Mouse (Mus musculus) liver, embryonic 13.5 days (tissue): ENCODE measurements at regions not wholly inside any gene's neighbourhood (a gene's known extent, or its start where the extent isn't known, plus 50 kb on each side); places are given as distances from the start of the nearest gene placed in this dataset.

Source experiments
- ATAC-seq: fragments of 200-750 bp; cut with Nextera tagmentation; 2 replicates; pipeline ENCODE4 v1.8.0; 2017; ENCODE audit warnings: low read depth, mild to moderate bottlenecking, moderate number of reproducible peaks, moderate library complexity
- DNase-seq: peaks from one replicate; pipeline ENCODE4 v3.0.0; 2022
- H3K27ac ChIP-seq: fragments of 300-500 bp; sonication (generic); 2 replicates; pipeline ENCODE4 v1.5.1; 2015; ENCODE audit warnings: moderate library complexity, mild to moderate bottlenecking, inconsistent platforms
- H3K27me3 ChIP-seq: fragments of 300-500 bp; sonication (generic); 2 replicates; pipeline ENCODE4 v1.6.1; 2015; ENCODE audit warnings: mild to moderate bottlenecking, inconsistent platforms
- H3K36me3 ChIP-seq: fragments of 300-500 bp; sonication (generic); 2 replicates; pipeline ENCODE4 v1.6.1; 2015; ENCODE audit warnings: mild to moderate bottlenecking, inconsistent platforms
- H3K4me1 ChIP-seq: fragments of 300-500 bp; sonication (generic); replicated peaks from 2 replicates; pipeline ENCODE4 v1.6.1; 2015; ENCODE audit warnings: inconsistent platforms
- H3K4me2 ChIP-seq: fragments of 300-500 bp; sonication (generic); 2 replicates; pipeline ENCODE4 v1.6.1; 2015; ENCODE audit warnings: inconsistent platforms, mild to moderate bottlenecking, moderate library complexity
- H3K4me3 ChIP-seq: fragments of 300-500 bp; sonication (generic); replicated peaks from 2 replicates; pipeline ENCODE4 v1.5.1; 2015; ENCODE audit warnings: mild to moderate bottlenecking, inconsistent platforms
- H3K9ac ChIP-seq: fragments of 300-500 bp; sonication (generic); 2 replicates; pipeline ENCODE4 v1.6.1; 2015; ENCODE audit warnings: mild to moderate bottlenecking, inconsistent platforms
- H3K9me3 ChIP-seq: fragments of 300-500 bp; sonication (generic); replicated peaks from 2 replicates; pipeline ENCODE4 v1.6.1; 2016; ENCODE audit warnings: inconsistent platforms
- WGBS: fragments of 180-500 bp; shearing (Covaris S2); methylation state at CpG from one replicate; pipeline ENCODE4 v1.1.7; 2015; ENCODE audit not compliant: insufficient replicate concordance; 5-methylcytosine and 5-hydroxymethylcytosine counted together

DNA sequence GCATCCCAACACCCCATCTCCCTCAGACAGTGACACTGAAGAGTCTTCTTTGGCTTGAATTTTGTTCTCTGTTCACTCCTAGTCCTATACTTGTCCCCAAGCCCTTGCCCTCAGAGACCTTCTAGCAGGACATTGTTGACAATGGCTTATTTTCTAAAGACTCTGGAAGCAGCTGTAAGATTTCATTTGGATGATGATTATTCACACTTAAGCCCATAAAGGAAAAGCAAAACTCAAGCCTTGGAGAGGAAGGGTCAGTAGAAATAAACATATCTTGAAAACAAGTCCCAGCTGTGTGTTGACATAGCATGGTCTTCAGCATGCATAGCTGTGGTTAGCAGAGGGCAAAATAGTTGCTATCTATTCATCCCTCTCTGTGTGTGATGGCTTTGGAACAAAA, 59.9 kb upstream of the Cdh11 start:
- DNase-seq (no peak), ATAC-seq (no peak)
- H3K27me3 ChIP-seq, result no peaks in the 10 kb centered on the region
- H3K9me3 ChIP-seq, result no peaks in the 10 kb centered on the region
- no peak overlapping the region for H3K27ac ChIP-seq
- no peaks in the 10 kb centered on the region for H3K36me3 ChIP-seq
- H3K4me2 ChIP-seq, result no peak overlapping the region
- no peaks in the 10 kb centered on the region for H3K4me1 ChIP-seq
- H3K4me3 ChIP-seq, result no peak overlapping the region
- no peak overlapping the region for H3K9ac ChIP-seq

DNA sequence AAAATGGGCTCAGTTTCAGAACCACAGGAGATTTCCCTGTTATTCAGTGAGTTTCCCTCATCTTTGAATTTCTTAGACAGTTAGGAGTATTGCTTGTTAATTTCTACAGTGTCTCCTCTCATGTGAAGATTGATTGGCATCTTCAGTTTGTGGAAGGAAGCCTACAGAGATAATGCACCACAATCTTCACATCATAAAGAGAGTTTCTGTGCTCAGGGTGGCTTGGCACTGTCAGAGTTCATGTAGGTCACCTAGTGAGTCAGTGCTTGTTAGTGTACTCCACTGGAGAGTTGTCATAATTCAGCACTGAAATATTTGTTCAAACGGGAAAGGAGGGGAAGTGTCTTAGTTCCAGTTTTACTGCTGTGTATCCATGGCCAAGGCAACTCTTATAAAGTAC, 74.6 kb upstream of the Cdh11 start:
- no peaks in the 10 kb centered on the region; the same call in 1 of the 2 replicates for H3K9me3 ChIP-seq
- H3K36me3 ChIP-seq, result no peaks in the 10 kb centered on the region
- no peak overlapping the region for H3K4me3 ChIP-seq
- H3K4me2 ChIP-seq, result no peak overlapping the region
- no peak for ATAC-seq
- no peak overlapping the region for H3K9ac ChIP-seq
- H3K27me3 ChIP-seq, result no peaks in the 10 kb centered on the region
- WGBS, result 28% methylated on average over 1 of the region's 1 CpGs
- no peaks in the 10 kb centered on the region for H3K4me1 ChIP-seq
- H3K27ac ChIP-seq, result no peak overlapping the region
- DNase-seq, result no peak

DNA sequence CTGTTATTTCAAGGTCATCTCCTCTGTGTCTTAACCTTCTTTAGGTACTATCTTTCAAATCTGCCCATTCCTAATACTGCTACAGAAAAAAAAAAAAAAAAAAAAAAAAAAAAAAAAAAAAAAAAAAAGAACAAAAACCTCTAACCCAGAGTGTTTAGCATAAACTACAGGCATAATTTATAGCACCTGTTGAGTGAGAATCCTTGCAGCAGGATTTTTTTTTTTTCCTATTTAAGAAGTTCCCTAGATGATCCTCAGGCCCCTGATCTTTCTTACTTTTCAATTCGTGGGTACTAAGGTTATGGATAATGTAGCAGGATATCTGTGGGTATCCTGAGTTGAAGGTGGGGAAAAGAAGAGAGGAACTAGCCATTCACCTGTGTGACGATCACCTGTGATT, 114.1 kb upstream of the Cdh11 start:
- no peak for DNase-seq
- Histone ChIP-seq H3K36me3 (no peaks in the 10 kb centered on the region), H3K9ac (no peak overlapping the region), H3K4me3 (no peak overlapping the region), H3K9me3 (no peaks in the 10 kb centered on the region), H3K4me1 (no peaks in the 10 kb centered on the region), H3K27ac (no peak overlapping the region), H3K27me3 (no peaks in the 10 kb centered on the region), H3K4me2 (no peak overlapping the region)
- 43% methylated on average over 2 of the region's 2 CpGs for WGBS
- ATAC-seq, result no peak

- no peaks in the 10 kb centered on the region for H3K4me1 ChIP-seq
- no peaks in the 10 kb centered on the region for H3K9me3 ChIP-seq
- ATAC-seq (no peak), DNase-seq (no peak)
- H3K27me3 ChIP-seq, result no peaks in the 10 kb centered on the region
- H3K9ac ChIP-seq, result no peak overlapping the region
- 69% methylated on average over 5 of the region's 5 CpGs for WGBS
- H3K4me2 ChIP-seq, result no peak overlapping the region
- no peak overlapping the region for H3K27ac ChIP-seq
- H3K4me3 ChIP-seq, result no peak overlapping the region
- H3K36me3 ChIP-seq, result no peaks in the 10 kb centered on the region
These were observed 115.2 kb upstream of the Cdh11 start for GRCm38 (mm10) chr8:102900662-102901061.

GRCm38 (mm10) chr8:102907444-102907843, 122.0 kb upstream of the Cdh11 start:
- Histone ChIP-seq H3K4me1 (no peaks in the 10 kb centered on the region), H3K4me3 (no peak overlapping the region), H3K27me3 (no peaks in the 10 kb centered on the region), H3K27ac (no peak overlapping the region), H3K36me3 (no peaks in the 10 kb centered on the region), H3K9me3 (no peaks in the 10 kb centered on the region), H3K4me2 (no peak overlapping the region), H3K9ac (no peak overlapping the region)
- DNase-seq (no peak), ATAC-seq (no peak)
- whole genome bisulfite sequencing, result 62% methylated on average over 2 of the region's 2 CpGs

DNA sequence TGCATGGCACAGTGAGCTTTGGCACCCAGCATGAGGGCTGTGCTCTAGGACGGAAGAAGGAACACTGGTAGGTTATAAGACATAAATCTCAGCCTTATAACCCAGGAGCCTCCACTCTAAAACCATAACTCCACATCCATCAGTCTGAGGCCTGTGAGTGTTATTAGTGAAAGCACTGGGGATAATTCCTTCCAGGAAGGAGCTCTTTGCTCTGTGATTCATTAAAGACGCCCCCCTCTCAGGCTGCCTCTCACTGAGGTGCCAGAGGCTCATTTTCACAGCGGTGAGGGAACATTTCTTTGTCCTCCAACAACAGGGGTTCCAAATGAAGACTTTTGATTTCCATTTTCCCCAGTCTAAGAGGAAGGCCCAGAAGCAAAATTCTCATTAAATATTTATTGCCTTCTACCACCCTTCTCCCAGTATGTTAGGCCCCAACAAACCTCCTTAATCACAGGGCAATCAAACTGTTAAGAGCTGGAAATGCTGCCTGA, 145.9 kb upstream of the Cdh11 start:
- no peaks in the 10 kb centered on the region for H3K9me3 ChIP-seq
- H3K4me3 ChIP-seq, result no peak overlapping the region
- H3K27me3 ChIP-seq, result no peaks in the 10 kb centered on the region
- H3K36me3 ChIP-seq, result no peaks in the 10 kb centered on the region
- no peak overlapping the region for H3K4me2 ChIP-seq
- DNase-seq, result no peak
- no peak overlapping the region for H3K9ac ChIP-seq
- 36% methylated on average over 3 of the region's 3 CpGs for WGBS
- H3K4me1 ChIP-seq, result no peaks in the 10 kb centered on the region
- no peak for ATAC-seq
- H3K27ac ChIP-seq, result no peak overlapping the region

DNA sequence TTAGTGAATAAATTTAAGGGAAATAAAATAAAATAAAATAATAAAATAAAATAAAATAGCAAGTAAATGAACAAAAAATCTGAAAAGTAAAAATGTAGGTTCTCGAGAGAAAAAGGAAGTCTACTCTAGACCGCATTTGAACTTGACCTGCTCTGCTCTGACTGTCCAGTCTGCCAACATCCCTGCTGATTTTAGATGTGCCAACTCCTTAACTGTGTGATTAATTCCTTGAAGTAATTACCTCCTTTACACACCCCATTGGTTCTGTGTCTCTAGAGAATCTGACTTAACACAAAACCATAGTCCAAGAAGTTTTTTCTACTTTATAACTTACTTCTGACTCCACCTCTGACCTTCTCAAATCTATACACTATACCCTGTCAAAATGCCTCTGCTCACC, 153.3 kb upstream of the Cdh11 start:
- Histone ChIP-seq H3K27me3 (no peaks in the 10 kb centered on the region), H3K9ac (no peak overlapping the region), H3K4me2 (no peak overlapping the region), H3K4me1 (no peaks in the 10 kb centered on the region), H3K27ac (no peak overlapping the region), H3K9me3 (no peaks in the 10 kb centered on the region), H3K36me3 (no peaks in the 10 kb centered on the region), H3K4me3 (no peak overlapping the region)
- DNase-seq, result no peak
- no peak for ATAC-seq
- 65% methylated on average over 2 of the region's 2 CpGs for WGBS

DNA sequence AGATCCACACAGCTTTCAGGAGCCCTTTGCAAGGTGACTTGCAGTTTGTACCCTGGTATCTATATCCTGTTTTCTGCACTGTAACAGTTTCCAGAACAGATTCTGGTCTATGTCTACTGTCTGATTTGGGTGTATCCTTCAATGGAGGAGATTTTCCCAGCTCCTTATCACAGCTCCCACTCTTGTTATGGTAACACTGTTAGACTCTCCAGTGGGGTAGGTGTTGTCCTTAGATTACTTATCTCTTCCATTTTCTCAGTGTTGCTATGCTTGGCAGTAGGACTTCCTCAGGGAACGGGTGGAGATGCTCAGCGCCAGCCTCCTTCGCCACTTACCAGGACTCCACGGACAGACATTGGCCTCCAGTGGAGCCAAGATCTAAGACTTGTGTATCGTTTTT, 160.1 kb upstream of the Cdh11 start:
- WGBS, result 70% methylated on average over 5 of the region's 5 CpGs
- Histone ChIP-seq H3K4me3 (no peak overlapping the region), H3K27ac (no peak overlapping the region), H3K9me3 (no peaks in the 10 kb centered on the region), H3K9ac (no peak overlapping the region), H3K4me1 (no peaks in the 10 kb centered on the region), H3K4me2 (no peak overlapping the region), H3K27me3 (no peaks in the 10 kb centered on the region), H3K36me3 (no peaks in the 10 kb centered on the region)
- no peak for DNase-seq
- ATAC-seq, result no peak

- Histone ChIP-seq H3K9me3 (no peaks in the 10 kb centered on the region), H3K27ac (no peak overlapping the region), H3K4me1 (no peaks in the 10 kb centered on the region), H3K4me2 (no peak overlapping the region), H3K27me3 (no peaks in the 10 kb centered on the region), H3K9ac (no peak overlapping the region), H3K4me3 (no peak overlapping the region), H3K36me3 (no peaks in the 10 kb centered on the region)
- DNase-seq (no peak), ATAC-seq (no peak)
- WGBS, result 65% methylated on average over 5 of the region's 7 CpGs
These were observed 192.7 kb upstream of the Cdh11 start for GRCm38 (mm10) chr8:102978161-102978581.

DNA sequence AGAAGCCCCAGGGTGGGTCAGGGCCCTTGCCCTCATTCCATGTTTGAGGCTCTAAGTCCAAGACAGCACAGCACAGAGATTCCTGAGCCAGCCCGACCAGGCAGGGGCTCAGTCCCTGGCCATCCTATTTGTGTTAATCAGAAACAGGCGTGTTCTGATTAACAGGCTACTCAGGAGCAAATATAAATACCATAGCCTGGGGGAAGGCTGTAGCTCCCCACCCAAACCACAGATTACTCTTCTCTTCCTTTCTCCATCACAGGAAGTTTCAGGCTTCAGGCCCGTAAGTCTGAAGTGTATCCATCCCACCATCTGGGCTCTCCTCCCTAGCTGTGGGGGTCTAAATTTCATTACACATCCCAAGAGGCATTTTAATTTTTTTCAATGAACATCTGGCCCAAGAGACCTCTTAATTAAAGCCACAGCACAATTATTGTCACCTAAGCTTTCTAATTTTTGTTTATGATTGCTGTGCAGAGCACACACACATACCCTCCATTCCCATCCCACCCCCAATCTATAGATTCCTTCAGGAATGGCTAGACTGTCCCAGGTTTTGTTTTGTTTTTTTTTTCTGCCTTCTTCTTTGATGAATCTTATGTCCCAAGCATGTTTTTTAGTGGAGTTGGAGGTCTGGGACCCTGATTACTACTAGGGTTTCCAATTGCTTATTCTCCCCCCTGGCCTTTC, 197.9 kb upstream of the Cdh11 start:
- Histone ChIP-seq H3K27ac (no peak overlapping the region), H3K9me3 (no peaks in the 10 kb centered on the region), H3K27me3 (no peaks in the 10 kb centered on the region), H3K4me2 (no peak overlapping the region), H3K4me3 (no peak overlapping the region), H3K9ac (no peak overlapping the region), H3K4me1 (no peaks in the 10 kb centered on the region), H3K36me3 (no peaks in the 10 kb centered on the region)
- no peak for ATAC-seq
- no peak for DNase-seq
- 42% methylated on average over 3 of the region's 3 CpGs for WGBS

- Histone ChIP-seq H3K4me1 (no peaks in the 10 kb centered on the region), H3K4me2 (no peak overlapping the region), H3K27me3 (no peaks in the 10 kb centered on the region), H3K4me3 (no peak overlapping the region), H3K9me3 (no peaks in the 10 kb centered on the region), H3K9ac (no peak overlapping the region), H3K36me3 (no peaks in the 10 kb centered on the region), H3K27ac (no peak overlapping the region)
- DNase-seq (no peak), ATAC-seq (no peak)
- 46% methylated on average over 3 of the region's 3 CpGs for WGBS
These were observed 198.4 kb upstream of the Cdh11 start for GRCm38 (mm10) chr8:102983910-102984225.

- Histone ChIP-seq H3K4me3 (no peak overlapping the region), H3K36me3 (no peaks in the 10 kb centered on the region)
- no peak for DNase-seq
These were observed 222.0 kb upstream of the Cdh11 start for GRCm38 (mm10) chr8:103007284-103007984.

More at GRCm38 (mm10) chr8:103007284-103007984, 222.0 kb upstream of the Cdh11 start:
- no peak overlapping the region for H3K9ac ChIP-seq
- no peaks in the 10 kb centered on the region for H3K9me3 ChIP-seq
- H3K27ac ChIP-seq, result no peak overlapping the region
- 65% methylated on average over 2 of the region's 2 CpGs for WGBS
- no peaks in the 10 kb centered on the region for H3K4me1 ChIP-seq
- H3K4me2 ChIP-seq, result no peak overlapping the region
- ATAC-seq, result no peak
- H3K27me3 ChIP-seq, result no peaks in the 10 kb centered on the region
